Mouse (Mus musculus): ENCODE data around the gene Mog. TPM values are rescaled to one million over a fixed set of nuclear protein-coding genes. Genes with fewer than 3 reads are reported as not detected.
"Not testable (repeated sequence)": the region's sequence is repeated elsewhere in the genome, so short reads cannot be mapped to it uniquely, and the experiment has no call there.

The Mog gene
- polyA plus RNA-seq, 1 experiment from 2014 or later = 0.34 TPM

DNA sequence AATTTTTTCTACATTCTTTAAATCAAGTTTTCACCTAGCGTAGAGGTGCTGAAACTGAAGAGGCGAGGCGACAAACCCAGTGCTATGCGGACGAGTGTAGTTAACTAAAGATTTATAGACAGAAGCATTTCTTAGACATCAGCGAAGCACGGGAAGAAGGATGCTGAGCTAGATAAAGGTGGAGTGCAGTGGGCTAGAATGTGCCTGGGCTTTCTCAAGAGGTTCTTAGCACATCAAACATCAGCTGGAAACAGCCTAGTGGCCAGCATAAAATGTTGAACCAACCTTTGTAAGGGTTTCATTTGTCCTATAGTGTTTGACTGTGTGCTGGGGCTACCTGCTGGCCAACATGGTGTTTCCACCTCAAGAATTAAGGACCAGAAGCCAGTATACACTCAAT lies 22.3 kb downstream of the Mog start, which contains the start of gene Zfp57:
Gene Zfp57, plus strand, starts transcription at position 301 of the 400 bp plus-strand sequence.
- Histone ChIP-seq H3K4me3 (peak within 1 kb of the TSS; percentile 80), H3K27ac (peak within 1 kb of the TSS; percentile 98), H3K9me3 (no peaks in the 10 kb centered on the region), H3K4me1 (replicated peaks) (peaks cover 19% of the 10 kb centered on the region; the same call in 1 of the 2 replicates), H3K36me3 (peaks cover 18% of the 10 kb centered on the region), H3K27me3 (ENCODE audit: insufficient read depth, poor library complexity, severe bottlenecking) (no peaks in the 10 kb centered on the region)
- WGBS = 97% methylated on average over 7 of the region's 7 CpGs
- DNase-seq (ENCODE audit: low spot score) = no peak

DNA sequence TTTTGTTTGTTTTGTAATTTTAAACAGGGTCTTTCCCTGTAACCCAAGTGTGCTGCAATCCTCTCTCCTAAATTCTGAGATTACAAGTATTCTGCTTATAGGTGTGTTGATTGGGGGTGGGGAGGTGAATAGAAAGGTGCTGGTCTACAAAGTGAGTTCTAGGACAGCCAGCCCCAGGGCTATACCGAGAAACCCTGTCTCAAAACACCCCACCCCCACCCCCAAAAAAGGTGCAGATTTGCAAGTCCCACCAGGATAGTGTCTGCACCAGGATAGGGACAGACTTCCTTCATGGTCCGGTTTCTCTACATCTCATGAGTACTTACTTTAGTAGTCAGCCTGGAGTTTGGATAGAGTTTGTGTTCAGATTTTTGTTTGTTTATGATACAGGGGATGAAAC lies 24.7 kb downstream of the Mog start:
- Histone ChIP-seq H3K27me3 (ENCODE audit: insufficient read depth, poor library complexity, severe bottlenecking) (no peaks in the 10 kb centered on the region), H3K4me1 (replicated peaks) (peaks cover 19% of the 10 kb centered on the region; the same call in 1 of the 2 replicates), H3K9me3 (no peaks in the 10 kb centered on the region), H3K4me3 (no peak overlapping the region), H3K36me3 (no peaks in the 10 kb centered on the region), H3K27ac (no peak overlapping the region)
- no peak for DNase-seq (ENCODE audit: low spot score)
- WGBS = 68% methylated on average over 2 of the region's 2 CpGs

GRCm38 (mm10) chr17:36997033-36997735 lies 26.0 kb downstream of the Mog start:
- 29% methylated on average over 7 of the region's 7 CpGs for WGBS

DNA sequence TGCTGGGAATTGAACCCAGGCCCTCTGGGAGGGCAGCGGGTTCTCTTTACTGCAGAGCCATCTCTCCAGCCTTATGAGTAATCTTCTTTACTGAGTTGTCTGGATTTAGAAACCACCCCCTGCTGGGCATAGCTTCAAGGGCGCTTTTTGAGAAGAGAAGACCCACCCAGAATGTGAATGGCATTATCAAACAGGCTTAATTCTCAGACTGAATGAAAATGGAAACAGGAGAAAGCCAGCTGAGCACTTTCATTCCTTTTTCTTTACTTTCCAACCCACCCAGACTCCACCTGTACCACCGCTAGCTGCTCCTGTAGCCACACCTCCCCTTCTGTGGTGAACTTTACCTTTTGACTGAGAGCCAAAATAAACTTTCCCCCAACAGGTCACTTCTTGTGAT lies 27.8 kb downstream of the Mog start:
- Histone ChIP-seq H3K27me3 (ENCODE audit: insufficient read depth, poor library complexity, severe bottlenecking) (peaks cover 10% of the 10 kb centered on the region), H3K27ac (no peak overlapping the region), H3K4me1 (replicated peaks) (0 out of 2 replicates have a peak, but pooled peaks cover 3% of the 10 kb centered on the region), H3K4me3 (no peak overlapping the region), H3K36me3 (no peaks in the 10 kb centered on the region), H3K9me3 (no peaks in the 10 kb centered on the region)
- WGBS = 53% methylated on average over 3 of the region's 3 CpGs
- DNase-seq (ENCODE audit: low spot score) = no peak

More at GRCm38 (mm10) chr17:36997033-36997735, 26.0 kb downstream of the Mog start:
- H3K27me3 ChIP-seq (ENCODE audit: insufficient read depth, poor library complexity, severe bottlenecking) = no peaks in the 10 kb centered on the region
- DNase-seq (ENCODE audit: low spot score) = peak; percentile 84
- H3K9me3 ChIP-seq = no peaks in the 10 kb centered on the region
- H3K4me1 ChIP-seq (replicated peaks) = 0 out of 2 replicates have a peak, but pooled peaks cover 8% of the 10 kb centered on the region
- no peaks in the 10 kb centered on the region for H3K36me3 ChIP-seq
- H3K27ac ChIP-seq = no peak overlapping the region
- no peak overlapping the region for H3K4me3 ChIP-seq

DNA sequence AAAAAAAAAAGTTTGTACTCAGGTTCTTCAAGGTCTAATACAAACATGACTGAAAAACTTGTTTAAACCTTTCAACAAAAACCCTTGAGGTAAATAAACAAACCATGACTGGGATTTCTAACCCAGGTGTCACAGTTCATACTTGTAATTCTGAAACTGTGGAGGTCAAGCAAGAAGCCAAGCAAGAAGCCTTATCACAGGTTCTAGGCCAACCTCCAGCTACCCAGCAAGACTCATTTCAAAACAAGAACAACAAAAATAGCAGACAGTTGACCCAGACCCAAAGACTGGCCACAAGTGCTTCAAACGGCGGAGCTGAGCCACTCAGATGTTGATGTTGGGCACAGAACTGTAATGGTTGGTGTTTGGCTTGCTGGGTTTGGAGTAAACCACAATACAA lies 28.7 kb downstream of the Mog start:
- H3K4me3 ChIP-seq = no peak overlapping the region
- WGBS = 91% methylated on average over 2 of the region's 2 CpGs
- 0 out of 2 replicates have a peak, but pooled peaks cover 3% of the 10 kb centered on the region for H3K4me1 ChIP-seq (replicated peaks)
- H3K9me3 ChIP-seq = no peaks in the 10 kb centered on the region
- H3K27me3 ChIP-seq (ENCODE audit: insufficient read depth, poor library complexity, severe bottlenecking) = peaks cover 16% of the 10 kb centered on the region
- H3K27ac ChIP-seq = no peak overlapping the region
- DNase-seq (ENCODE audit: low spot score) = no peak
- no peaks in the 10 kb centered on the region for H3K36me3 ChIP-seq

DNA sequence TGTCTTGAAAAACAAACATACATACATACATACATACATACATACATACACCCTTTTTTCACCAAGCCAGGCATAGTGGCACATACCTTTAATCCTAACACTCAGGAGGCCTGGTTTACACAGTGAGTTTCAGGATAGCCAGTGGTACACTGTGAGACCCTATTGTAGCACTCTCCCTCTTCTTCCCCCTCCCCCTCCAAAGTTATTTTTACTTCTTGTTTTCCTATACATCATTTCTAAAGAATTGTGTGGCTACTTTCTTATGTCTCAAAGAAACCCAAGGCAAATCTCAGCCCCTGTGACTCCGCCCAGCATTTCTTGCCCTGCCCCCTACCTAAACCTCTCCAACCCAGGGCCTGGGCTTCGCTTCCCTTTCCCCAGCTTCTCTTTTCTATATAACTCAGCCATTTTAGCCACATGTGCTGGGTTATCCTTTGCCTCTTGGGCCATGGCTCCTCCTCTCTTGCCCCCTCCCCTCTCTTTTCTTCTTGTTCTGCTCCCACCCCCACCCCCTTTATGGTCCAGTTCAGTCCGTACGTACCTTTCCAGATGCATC lies 29.4 kb downstream of the Mog start:
- H3K4me1 ChIP-seq (replicated peaks) = peaks cover 3% of the 10 kb centered on the region; the same call in 1 of the 2 replicates
- 83% methylated on average over 4 of the region's 4 CpGs for WGBS

GRCm38 (mm10) chr17:36992336-36993104 lies 30.7 kb downstream of the Mog start:
- Histone ChIP-seq H3K36me3 (no peaks in the 10 kb centered on the region), H3K9me3 (no peaks in the 10 kb centered on the region), H3K4me1 (replicated peaks) (peaks cover 9% of the 10 kb centered on the region), H3K27ac (no peak overlapping the region), H3K27me3 (ENCODE audit: insufficient read depth, poor library complexity, severe bottlenecking) (peaks cover 36% of the 10 kb centered on the region), H3K4me3 (no peak overlapping the region)
- WGBS = 84% methylated on average over 3 of the region's 3 CpGs
- DNase-seq (ENCODE audit: low spot score) = no peak

More for the DNA sequence above, 29.4 kb downstream of the Mog start:
- no peaks in the 10 kb centered on the region for H3K36me3 ChIP-seq
- peaks cover 23% of the 10 kb centered on the region for H3K27me3 ChIP-seq (ENCODE audit: insufficient read depth, poor library complexity, severe bottlenecking)
- DNase-seq (ENCODE audit: low spot score) = no peak
- H3K4me3 ChIP-seq = no peak overlapping the region
- H3K27ac ChIP-seq = no peak overlapping the region
- no peaks in the 10 kb centered on the region for H3K9me3 ChIP-seq

- WGBS = 93% methylated on average over 6 of the region's 6 CpGs
- peaks cover 48% of the 10 kb centered on the region for H3K27me3 ChIP-seq (ENCODE audit: insufficient read depth, poor library complexity, severe bottlenecking)
- not testable (repeated sequence) for DNase-seq (ENCODE audit: low spot score); H3K4me1 ChIP-seq (replicated peaks); H3K27ac ChIP-seq; H3K36me3 ChIP-seq; H3K9me3 ChIP-seq; H3K4me3 ChIP-seq
Measured at GRCm38 (mm10) chr17:36990630-36991029, 32.6 kb downstream of the Mog start.

DNA sequence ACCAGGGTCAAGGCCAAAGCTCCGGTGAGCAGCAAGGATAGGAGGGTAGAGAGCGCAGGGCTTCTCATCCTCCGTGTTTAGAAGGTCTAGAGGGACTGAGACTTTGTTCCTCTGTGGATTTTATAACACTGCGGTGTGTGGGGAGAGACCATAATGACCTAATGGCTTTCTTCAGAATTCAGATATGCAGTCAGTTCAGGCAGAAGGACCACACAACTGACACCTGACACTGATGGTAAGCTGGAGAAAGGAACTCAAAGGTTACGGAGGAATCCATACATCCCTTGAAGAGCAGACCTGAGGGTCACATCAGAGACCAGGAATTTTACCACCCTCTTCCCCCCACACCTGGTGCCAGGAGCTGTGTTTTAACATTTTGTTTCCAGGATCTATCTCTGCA lies 33.8 kb downstream of the Mog start, which contains the start of gene H2-M5:
Gene H2-M5, minus strand, starts transcription at position 101 of the 400 bp plus-strand sequence.
- Histone ChIP-seq H3K27me3 (ENCODE audit: insufficient read depth, poor library complexity, severe bottlenecking) (peaks cover 48% of the 10 kb centered on the region), H3K4me3 (peak within 1 kb of the TSS; percentile 9; the same call in 1 of the 2 replicates)
- 25% methylated on average over 5 of the region's 5 CpGs for WGBS

DNA sequence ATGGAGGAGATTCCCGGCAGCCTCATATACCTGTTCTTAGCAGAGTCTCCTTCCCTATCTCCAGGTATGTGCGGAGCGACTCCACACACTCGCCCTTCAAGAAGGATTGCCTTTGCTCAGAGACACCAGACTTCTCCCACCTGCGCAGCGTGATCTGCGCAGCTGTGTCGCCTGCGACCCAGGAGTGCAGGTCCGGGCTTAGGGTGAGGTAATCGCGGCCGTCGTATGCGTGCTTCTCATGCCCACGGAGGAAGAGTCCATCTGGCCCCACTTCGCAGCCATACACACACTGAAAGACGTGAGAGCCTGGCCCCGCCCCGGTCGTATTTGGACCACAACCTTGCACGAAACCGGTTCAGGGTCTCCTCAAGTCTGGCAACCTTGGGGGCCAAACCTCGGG lies 34.7 kb downstream of the Mog start:
- 6% methylated on average over 24 of the region's 24 CpGs for WGBS
- Histone ChIP-seq H3K36me3 (no peaks in the 10 kb centered on the region), H3K4me3 (peak overlapping the region; percentile 9; the same call in 1 of the 2 replicates), H3K27me3 (ENCODE audit: insufficient read depth, poor library complexity, severe bottlenecking) (peaks cover 48% of the 10 kb centered on the region), H3K4me1 (replicated peaks) (peaks cover 6% of the 10 kb centered on the region), H3K9me3 (no peaks in the 10 kb centered on the region), H3K27ac (no peak overlapping the region)
- no peak for DNase-seq (ENCODE audit: low spot score)

More for the DNA sequence above, 33.8 kb downstream of the Mog start, which contains the start of gene H2-M5:
- Histone ChIP-seq H3K4me1 (replicated peaks) (peaks cover 6% of the 10 kb centered on the region), H3K27ac (no peak within 1 kb of the TSS), H3K36me3 (no peaks in the 10 kb centered on the region), H3K9me3 (no peaks in the 10 kb centered on the region)
- DNase-seq (ENCODE audit: low spot score) = no peak

DNA sequence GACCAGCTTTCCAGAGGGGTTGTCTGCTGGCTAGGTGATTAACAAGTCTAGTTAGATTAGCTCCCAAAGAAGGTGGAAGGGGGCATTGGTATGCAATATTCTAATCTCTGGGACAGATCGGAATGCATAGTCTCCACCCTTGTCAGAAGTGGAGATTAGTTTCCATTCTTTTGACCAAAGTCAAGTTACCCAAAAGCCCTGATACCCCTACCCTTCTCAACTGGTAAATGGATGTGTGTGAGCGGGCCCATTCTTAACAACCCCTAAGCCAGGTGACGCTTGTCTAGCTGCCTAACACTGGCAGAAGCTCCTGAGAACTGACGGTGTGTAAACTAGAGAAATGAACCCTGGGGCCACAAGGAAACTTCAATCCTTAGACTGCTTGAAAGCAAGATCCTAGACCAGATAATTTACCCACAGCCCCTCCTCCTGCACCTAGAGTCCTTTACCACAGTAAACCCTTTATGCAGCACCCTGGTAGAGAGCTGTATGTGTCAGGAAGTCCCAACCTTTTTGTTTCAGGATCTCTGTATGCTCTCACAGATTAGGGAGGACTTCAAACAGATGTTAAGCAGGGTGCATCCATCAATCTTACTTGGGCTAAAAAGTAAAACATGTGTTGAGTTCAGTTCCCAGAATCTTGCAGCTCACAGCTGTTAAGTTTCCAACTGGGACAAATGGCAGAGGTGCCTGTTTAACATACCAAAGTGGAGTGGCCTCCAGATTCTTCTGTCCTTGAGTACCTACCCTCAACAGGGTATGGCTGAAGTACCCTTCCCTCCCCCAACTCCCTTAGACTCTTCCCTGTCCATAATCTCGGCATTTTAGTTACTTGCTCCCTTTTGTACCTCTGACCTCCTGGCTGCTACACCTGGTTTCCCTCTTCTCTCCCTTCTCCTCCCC lies 40.7 kb downstream of the Mog start:
- no peaks in the 10 kb centered on the region for H3K9me3 ChIP-seq
- peaks cover 27% of the 10 kb centered on the region for H3K27me3 ChIP-seq (ENCODE audit: insufficient read depth, poor library complexity, severe bottlenecking)
- no peaks in the 10 kb centered on the region for H3K36me3 ChIP-seq
- no peak overlapping the region for H3K27ac ChIP-seq
- H3K4me3 ChIP-seq = no peak overlapping the region
- 43% methylated on average over 5 of the region's 5 CpGs for WGBS
- no peak for DNase-seq (ENCODE audit: low spot score)
- peaks cover 15% of the 10 kb centered on the region for H3K4me1 ChIP-seq (replicated peaks)

DNA sequence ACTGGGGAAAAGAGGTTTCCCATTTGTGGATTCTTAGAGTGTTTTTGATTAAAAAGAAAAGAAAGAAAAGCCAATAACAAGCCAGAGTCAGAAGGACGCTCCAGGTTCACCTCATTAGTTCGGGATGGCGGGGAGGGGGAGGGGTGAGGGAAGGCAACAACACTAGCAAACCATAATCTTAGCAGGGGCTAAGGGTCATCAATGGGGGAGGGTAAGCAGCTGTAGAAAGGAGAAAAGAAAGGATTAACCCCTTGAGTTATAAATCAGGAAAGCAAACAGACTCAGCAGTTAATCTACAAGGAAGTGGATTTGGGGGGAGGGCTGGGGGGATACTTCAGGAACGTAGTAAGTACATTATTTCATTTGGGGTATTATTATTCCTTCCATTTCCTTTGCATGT lies 41.4 kb downstream of the Mog start:
- no peak overlapping the region for H3K27ac ChIP-seq
- no peaks in the 10 kb centered on the region for H3K36me3 ChIP-seq
- H3K9me3 ChIP-seq = no peaks in the 10 kb centered on the region
- no peak for DNase-seq (ENCODE audit: low spot score)
- 11% methylated on average over 4 of the region's 4 CpGs for whole genome bisulfite sequencing
- H3K4me3 ChIP-seq = peak overlapping the region; percentile 21
- H3K27me3 ChIP-seq (ENCODE audit: insufficient read depth, poor library complexity, severe bottlenecking) = peaks cover 21% of the 10 kb centered on the region
- H3K4me1 ChIP-seq (replicated peaks) = peaks cover 15% of the 10 kb centered on the region
